Mouse (Mus musculus) forebrain, embryonic 15.5 days (tissue): ENCODE measurements at regions not wholly inside any gene's neighbourhood (a gene's known extent, or its start where the extent isn't known, plus 50 kb on each side); places are given as distances from the start of the nearest gene placed in this dataset.

Experiments used
- ATAC-seq: fragments of 200-750 bp; cut with Nextera tagmentation; replicated peaks from 2 replicates; pipeline ENCODE4 v1.8.0; 2017; ENCODE audit warnings: mild to moderate bottlenecking, moderate TSS enrichment, moderate library complexity
- H3K27ac ChIP-seq: fragments of 300-500 bp; sonication (generic); replicated peaks from 2 replicates; pipeline ENCODE4 v1.5.1; 2015; ENCODE audit warnings: mild to moderate bottlenecking, inconsistent platforms
- H3K27me3 ChIP-seq: fragments of 300-500 bp; sonication (generic); 2 replicates; pipeline ENCODE4 v1.6.1; 2015; ENCODE audit warnings: inconsistent platforms
- H3K36me3 ChIP-seq: fragments of 300-500 bp; sonication (generic); 2 replicates; pipeline ENCODE4 v1.6.1; 2015; ENCODE audit warnings: mild to moderate bottlenecking, inconsistent platforms
- H3K4me1 ChIP-seq: fragments of 300-500 bp; sonication (generic); 2 replicates; pipeline ENCODE4 v1.6.1; 2015; ENCODE audit warnings: inconsistent platforms
- H3K4me2 ChIP-seq: fragments of 300-500 bp; sonication (generic); replicated peaks from 2 replicates; pipeline ENCODE4 v1.6.1; 2015; ENCODE audit warnings: mild to moderate bottlenecking, inconsistent platforms
- H3K4me3 ChIP-seq: fragments of 300-500 bp; sonication (generic); 2 replicates; pipeline ENCODE4 v1.5.1; 2015; ENCODE audit warnings: mild to moderate bottlenecking, inconsistent platforms
- H3K9ac ChIP-seq: fragments of 300-500 bp; sonication (generic); replicated peaks from 2 replicates; pipeline ENCODE4 v1.6.1; 2015; ENCODE audit warnings: mild to moderate bottlenecking, inconsistent platforms
- H3K9me3 ChIP-seq: fragments of 300-500 bp; sonication (generic); 2 replicates; pipeline ENCODE4 v1.6.1; 2016; ENCODE audit warnings: inconsistent platforms
- WGBS: fragments of 180-500 bp; shearing (Covaris S2); methylation state at CpG from one replicate; pipeline ENCODE4 v1.1.7; 2015; ENCODE audit warnings: mixed read lengths; 5-methylcytosine and 5-hydroxymethylcytosine counted together

DNA sequence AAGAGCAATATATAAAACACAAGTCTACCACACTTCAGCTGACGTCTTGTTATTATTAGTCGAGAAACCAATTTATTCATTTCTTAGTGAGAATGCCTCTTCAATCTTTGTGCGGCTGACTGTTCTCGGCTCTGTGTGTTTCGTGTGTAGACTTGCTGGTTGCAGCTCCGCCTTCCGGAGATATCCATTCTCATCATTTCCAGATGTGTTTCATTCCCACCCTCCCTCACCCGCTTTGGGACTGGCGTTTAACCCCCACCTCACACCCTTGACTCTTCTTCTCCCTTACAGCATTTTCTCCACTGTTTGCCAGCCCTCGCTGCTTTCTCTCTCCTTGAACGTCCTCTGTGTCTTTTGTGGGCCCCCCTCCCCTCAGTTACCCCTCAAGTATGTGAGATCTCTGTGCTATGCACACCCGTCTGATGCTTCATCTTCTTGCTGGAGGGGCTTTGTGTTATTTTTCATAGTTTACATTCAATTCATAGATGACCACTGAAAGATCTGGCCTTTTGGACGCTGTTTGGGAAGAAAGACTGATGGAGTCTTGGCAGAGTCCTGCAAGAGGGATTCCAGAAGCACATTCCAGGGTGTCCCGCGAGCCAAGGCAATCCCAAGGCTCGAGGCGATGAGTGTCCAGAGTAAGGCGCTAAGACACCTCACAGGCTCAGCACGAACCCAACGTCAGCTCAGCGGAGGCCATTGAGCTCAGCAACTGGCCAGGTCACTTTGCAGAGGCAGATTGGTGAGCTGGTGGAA is 121.9 kb upstream of the Arglu1 start:
- no peak overlapping the region for H3K4me2 ChIP-seq
- 91% methylated on average over 21 of the region's 21 CpGs for WGBS
- no peak overlapping the region for H3K9ac ChIP-seq
- H3K27ac ChIP-seq: no peak overlapping the region
- no peaks in the 10 kb centered on the region for H3K9me3 ChIP-seq
- ATAC-seq: no peak
- no peaks in the 10 kb centered on the region for H3K4me1 ChIP-seq
- no peak overlapping the region for H3K4me3 ChIP-seq
- no peaks in the 10 kb centered on the region for H3K27me3 ChIP-seq
- H3K36me3 ChIP-seq: no peaks in the 10 kb centered on the region

DNA sequence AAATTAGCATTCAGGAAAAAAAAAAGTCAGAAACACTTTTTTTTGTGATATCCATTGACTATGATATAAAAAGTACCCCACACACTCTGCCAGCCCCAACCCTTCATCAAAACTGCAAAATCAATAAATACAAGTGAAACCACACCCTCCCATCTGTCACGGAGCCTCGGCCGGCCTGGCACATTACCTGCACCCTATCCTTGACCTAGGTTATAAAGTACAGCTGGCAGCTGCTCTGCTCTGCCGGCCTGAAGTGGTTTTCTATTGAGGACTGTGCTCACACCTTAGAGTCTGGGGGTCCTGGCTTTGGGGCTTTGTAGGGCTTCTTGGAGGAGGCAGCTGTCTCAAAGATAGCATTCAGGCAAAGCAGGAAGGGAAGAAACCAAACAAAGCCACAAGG is 120.6 kb upstream of the Arglu1 start:
- no peak overlapping the region for H3K27ac ChIP-seq
- WGBS: 62% methylated on average over 4 of the region's 4 CpGs
- no peak for ATAC-seq
- no peaks in the 10 kb centered on the region for H3K9me3 ChIP-seq
- H3K9ac ChIP-seq: no peak overlapping the region
- no peak overlapping the region for H3K4me2 ChIP-seq
- no peak overlapping the region for H3K4me3 ChIP-seq
- H3K27me3 ChIP-seq: no peaks in the 10 kb centered on the region
- H3K4me1 ChIP-seq: no peaks in the 10 kb centered on the region
- H3K36me3 ChIP-seq: no peaks in the 10 kb centered on the region

DNA sequence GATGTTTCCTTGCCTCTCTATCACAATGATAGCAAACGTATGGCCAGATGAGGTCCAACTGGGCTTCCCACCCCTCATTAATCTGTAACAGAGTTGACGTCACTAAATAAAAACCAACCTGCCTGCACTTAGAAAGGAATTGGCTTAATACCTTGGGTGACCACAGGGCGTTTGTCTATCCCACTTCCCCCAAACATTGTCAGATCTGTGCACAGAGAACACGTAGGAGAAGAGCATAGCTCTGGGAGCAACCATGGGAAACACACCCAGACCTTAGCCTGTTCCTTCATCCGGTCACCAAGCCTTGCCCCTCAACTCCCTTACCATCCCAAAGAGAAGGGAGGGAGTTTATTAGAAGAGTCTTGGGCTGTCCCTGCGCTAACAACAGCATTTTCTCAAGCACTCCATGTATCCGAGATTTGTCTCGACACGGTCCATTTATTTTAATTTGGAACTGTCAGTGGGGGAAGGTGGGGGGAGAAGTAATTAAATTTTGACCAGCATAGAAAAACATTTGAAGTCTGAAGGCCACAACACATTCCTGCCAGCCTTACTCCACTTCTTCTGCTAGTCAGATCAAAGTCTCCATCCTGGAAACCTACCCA is 119.6 kb upstream of the Arglu1 start:
- Histone ChIP-seq H3K9me3 (no peaks in the 10 kb centered on the region), H3K4me1 (no peaks in the 10 kb centered on the region), H3K9ac (no peak overlapping the region), H3K4me3 (no peak overlapping the region), H3K36me3 (no peaks in the 10 kb centered on the region), H3K4me2 (no peak overlapping the region), H3K27me3 (no peaks in the 10 kb centered on the region), H3K27ac (no peak overlapping the region)
- 64% methylated on average over 9 of the region's 9 CpGs for WGBS
- no peak for ATAC-seq

DNA sequence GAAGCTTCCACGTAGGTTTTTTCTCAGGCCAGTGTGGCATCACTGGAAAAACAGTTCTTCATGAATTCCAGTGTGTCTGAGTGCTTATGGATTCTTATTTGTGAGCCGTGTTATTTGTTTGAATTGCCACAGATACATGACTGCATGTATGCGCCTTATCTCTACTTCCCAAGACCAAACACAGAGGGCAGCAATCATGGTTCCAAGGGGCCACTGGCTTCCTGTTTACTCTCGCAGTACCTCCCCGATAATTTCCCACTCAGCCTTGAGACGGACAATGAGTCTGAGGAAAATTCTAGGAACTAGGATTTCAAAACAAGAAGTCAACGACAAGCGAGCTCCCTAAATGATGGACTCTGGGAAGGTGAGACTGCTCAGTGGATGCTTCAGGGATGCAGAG is 119.0 kb upstream of the Arglu1 start:
- no peaks in the 10 kb centered on the region for H3K27me3 ChIP-seq
- 93% methylated on average over 8 of the region's 8 CpGs for whole genome bisulfite sequencing
- no peak overlapping the region for H3K4me2 ChIP-seq
- H3K27ac ChIP-seq: no peak overlapping the region
- no peaks in the 10 kb centered on the region for H3K4me1 ChIP-seq
- H3K9me3 ChIP-seq: no peaks in the 10 kb centered on the region
- H3K4me3 ChIP-seq: no peak overlapping the region
- no peak overlapping the region for H3K9ac ChIP-seq
- no peak for ATAC-seq
- H3K36me3 ChIP-seq: no peaks in the 10 kb centered on the region

DNA sequence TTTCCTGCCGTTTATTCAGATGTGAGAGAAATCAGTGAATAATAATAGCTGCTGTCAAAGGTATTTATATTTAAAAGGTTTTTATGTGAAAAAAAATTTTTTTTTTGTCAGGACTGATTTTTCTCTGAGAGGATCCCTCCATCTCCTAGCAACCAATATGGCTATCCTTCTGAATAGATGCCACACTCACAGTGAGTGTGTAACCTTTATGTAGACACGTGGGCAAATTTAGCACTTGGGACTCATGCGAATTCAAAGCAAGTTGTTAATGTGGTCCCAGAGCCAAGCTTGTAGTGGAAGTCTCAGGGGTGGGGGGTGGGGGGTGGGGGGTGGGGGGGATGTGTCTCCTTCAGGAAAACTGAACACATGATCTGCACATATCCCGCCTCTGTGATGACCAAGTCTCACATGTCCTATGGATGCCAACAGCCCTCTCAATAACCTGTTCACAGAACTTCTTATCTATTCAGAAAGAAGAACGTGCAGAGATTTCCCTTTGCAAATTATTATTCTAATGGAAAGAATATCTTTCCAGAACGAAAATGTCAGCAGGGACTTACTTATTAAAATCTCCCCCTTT is 112.5 kb upstream of the Arglu1 start:
- ATAC-seq: peak; percentile 79
- H3K27me3 ChIP-seq: no peaks in the 10 kb centered on the region
- H3K9ac ChIP-seq: no peak overlapping the region
- WGBS: 52% methylated on average over 6 of the region's 6 CpGs
- no peaks in the 10 kb centered on the region for H3K9me3 ChIP-seq
- H3K36me3 ChIP-seq: no peaks in the 10 kb centered on the region
- no peak overlapping the region for H3K4me2 ChIP-seq
- peak overlapping the region; percentile 60; the same call in 1 of the 2 replicates for H3K27ac ChIP-seq
- H3K4me1 ChIP-seq: 0 out of 2 replicates have a peak, but pooled peaks cover 5% of the 10 kb centered on the region
- H3K4me3 ChIP-seq: no peak overlapping the region

DNA sequence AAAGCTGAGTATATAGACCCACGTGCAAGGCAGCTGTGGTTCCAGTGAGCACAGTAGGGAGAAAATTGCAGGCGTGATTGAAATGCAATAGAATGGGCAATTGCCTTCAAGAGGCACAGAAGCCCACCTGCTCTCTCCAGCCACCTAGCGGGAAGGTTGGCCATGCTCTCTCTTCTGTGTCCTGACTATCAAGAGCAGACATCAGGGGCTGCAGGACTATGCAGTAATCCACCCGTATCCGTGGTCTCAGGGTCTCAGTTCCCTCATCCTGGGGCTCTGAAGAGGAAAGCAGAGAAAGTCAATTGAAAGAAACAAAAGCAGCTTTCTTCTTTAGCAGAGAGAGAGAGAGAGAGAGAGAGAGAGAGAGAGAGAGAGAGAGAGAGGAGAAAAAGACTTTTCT is 112.0 kb upstream of the Arglu1 start:
- WGBS: 29% methylated on average over 5 of the region's 5 CpGs
- Histone ChIP-seq H3K36me3 (no peaks in the 10 kb centered on the region), H3K27ac (peak overlapping the region; percentile 71), H3K27me3 (no peaks in the 10 kb centered on the region), H3K4me2 (no peak overlapping the region), H3K4me1 (0 out of 2 replicates have a peak, but pooled peaks cover 5% of the 10 kb centered on the region), H3K9ac (no peak overlapping the region), H3K9me3 (no peaks in the 10 kb centered on the region), H3K4me3 (no peak overlapping the region)
- ATAC-seq: peak; percentile 56

DNA sequence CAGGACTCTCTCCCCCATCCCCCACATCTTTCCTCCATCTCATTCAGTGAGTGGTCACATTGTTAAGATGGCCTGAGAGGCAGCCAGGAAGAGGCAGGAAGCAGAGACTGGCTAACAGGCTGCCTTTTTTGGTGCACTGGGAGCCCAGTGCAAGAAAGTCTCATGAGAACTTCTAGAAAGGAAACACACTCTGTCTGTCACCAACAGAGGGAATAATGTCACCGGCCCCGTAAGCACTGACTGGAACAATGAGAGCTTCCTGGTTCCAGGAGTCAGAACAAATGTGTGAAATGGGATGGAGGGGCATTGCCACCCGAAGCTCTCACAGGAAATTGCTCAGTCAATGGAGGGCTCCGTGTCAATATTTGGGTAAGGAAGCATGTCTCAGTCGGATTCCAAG is 111.3 kb upstream of the Arglu1 start:
- Histone ChIP-seq H3K4me3 (no peak overlapping the region), H3K9me3 (no peaks in the 10 kb centered on the region), H3K9ac (no peak overlapping the region), H3K4me2 (no peak overlapping the region), H3K36me3 (no peaks in the 10 kb centered on the region), H3K27me3 (no peaks in the 10 kb centered on the region), H3K27ac (peak overlapping the region; percentile 71), H3K4me1 (peaks cover 5% of the 10 kb centered on the region; the same call in 1 of the 2 replicates)
- WGBS: 75% methylated on average over 5 of the region's 5 CpGs
- ATAC-seq: no peak

DNA sequence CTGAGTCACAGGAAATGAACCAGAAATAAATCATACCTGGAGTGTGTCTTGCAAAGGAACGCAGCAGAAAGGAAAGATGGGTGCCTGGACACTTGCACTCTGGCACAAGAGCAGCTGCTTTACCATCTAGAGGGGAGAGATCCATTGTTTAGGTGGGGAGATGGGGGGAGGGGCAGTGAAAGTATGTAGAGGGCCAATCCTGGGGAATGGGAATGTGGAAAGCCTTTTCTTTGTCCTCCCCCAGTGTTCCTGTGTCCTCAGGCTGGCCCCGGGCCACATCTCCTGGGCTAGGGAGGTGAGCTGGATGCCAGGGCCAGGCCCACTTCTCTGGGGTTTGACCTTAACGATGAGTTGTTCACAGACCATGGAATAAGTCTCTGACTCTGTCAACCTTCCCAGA is 107.2 kb upstream of the Arglu1 start:
- Histone ChIP-seq H3K4me2 (no peak overlapping the region), H3K27ac (no peak overlapping the region), H3K36me3 (no peaks in the 10 kb centered on the region), H3K27me3 (no peaks in the 10 kb centered on the region), H3K9ac (no peak overlapping the region), H3K9me3 (no peaks in the 10 kb centered on the region), H3K4me3 (no peak overlapping the region), H3K4me1 (peaks cover 5% of the 10 kb centered on the region; the same call in 1 of the 2 replicates)
- ATAC-seq: no peak
- WGBS: 52% methylated on average over 3 of the region's 3 CpGs

DNA sequence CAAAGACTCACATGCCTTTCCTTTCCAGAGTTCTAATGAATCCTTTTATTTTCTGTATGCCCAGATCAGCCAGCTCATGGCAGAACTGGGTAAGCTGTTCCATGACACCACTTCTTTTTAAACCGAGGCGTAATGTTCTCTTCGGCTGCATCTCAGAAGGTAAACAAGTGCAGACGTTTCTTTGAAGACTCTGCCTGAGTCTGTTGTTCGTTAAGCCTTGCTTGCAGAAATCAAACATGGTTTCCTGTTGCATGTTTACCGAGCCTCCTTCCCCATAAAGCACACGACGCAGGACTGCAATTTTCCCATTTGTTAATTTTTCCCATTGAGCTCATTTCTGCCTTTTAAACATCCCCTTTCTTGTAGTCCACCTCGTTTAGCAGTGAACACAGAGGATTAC is 106.6 kb upstream of the Arglu1 start:
- Histone ChIP-seq H3K27me3 (no peaks in the 10 kb centered on the region), H3K27ac (no peak overlapping the region), H3K9ac (no peak overlapping the region), H3K36me3 (no peaks in the 10 kb centered on the region), H3K9me3 (no peaks in the 10 kb centered on the region), H3K4me3 (no peak overlapping the region), H3K4me2 (no peak overlapping the region), H3K4me1 (peaks cover under 1% of the 10 kb centered on the region; the same call in 1 of the 2 replicates)
- ATAC-seq: no peak
- WGBS: 39% methylated on average over 9 of the region's 9 CpGs

DNA sequence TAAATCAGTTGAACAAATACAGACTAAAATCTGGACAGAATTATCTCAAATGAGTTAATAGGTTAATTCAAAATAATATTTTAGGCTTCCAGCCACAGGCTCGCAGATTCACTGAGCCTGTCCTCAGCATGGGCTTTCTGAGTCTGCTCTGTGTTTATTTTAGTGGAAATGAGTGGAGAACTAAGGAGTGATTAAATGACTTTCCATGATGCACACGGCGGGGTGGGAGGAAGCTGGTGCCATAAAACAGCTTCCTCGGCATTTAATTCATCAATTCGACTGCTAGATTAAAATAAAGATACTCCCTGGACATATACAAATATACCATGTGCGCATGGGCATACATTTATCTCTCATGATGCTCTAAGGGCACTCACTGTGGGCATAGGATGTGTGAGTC is 104.4 kb upstream of the Arglu1 start:
- Histone ChIP-seq H3K4me3 (no peak overlapping the region), H3K4me1 (no peaks in the 10 kb centered on the region; the same call in 1 of the 2 replicates), H3K9ac (no peak overlapping the region), H3K27me3 (no peaks in the 10 kb centered on the region), H3K9me3 (no peaks in the 10 kb centered on the region), H3K4me2 (no peak overlapping the region), H3K27ac (no peak overlapping the region), H3K36me3 (no peaks in the 10 kb centered on the region)
- WGBS: 83% methylated on average over 6 of the region's 6 CpGs
- no peak for ATAC-seq

DNA sequence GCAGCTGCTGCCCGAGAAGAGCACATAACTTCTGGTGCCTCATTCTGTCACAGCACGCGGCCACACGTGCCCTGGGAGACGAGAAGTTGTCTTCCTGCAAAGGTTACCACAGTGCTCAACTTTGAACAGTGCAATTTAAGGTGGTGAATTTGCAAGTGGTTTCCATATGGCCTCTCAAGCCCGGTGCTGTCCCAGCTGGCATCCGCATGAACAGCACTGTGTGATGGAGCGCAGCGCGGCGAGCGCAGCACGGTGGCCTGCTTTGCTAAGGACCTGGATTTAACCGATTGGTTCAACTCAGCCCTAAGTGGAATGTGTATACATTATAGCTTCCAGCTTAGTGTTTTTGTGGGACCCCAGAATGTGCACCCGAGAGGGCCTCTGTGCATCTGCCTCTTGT is 89.6 kb upstream of the Arglu1 start:
- H3K9me3 ChIP-seq: no peaks in the 10 kb centered on the region
- no peaks in the 10 kb centered on the region for H3K36me3 ChIP-seq
- no peak overlapping the region for H3K9ac ChIP-seq
- no peak overlapping the region for H3K4me3 ChIP-seq
- no peaks in the 10 kb centered on the region for H3K27me3 ChIP-seq
- WGBS: 62% methylated on average over 15 of the region's 15 CpGs
- 0 out of 2 replicates have a peak, but pooled peaks have one; percentile 48 for ATAC-seq
- H3K4me2 ChIP-seq: no peak overlapping the region
- no peak overlapping the region for H3K27ac ChIP-seq
- no peaks in the 10 kb centered on the region for H3K4me1 ChIP-seq

DNA sequence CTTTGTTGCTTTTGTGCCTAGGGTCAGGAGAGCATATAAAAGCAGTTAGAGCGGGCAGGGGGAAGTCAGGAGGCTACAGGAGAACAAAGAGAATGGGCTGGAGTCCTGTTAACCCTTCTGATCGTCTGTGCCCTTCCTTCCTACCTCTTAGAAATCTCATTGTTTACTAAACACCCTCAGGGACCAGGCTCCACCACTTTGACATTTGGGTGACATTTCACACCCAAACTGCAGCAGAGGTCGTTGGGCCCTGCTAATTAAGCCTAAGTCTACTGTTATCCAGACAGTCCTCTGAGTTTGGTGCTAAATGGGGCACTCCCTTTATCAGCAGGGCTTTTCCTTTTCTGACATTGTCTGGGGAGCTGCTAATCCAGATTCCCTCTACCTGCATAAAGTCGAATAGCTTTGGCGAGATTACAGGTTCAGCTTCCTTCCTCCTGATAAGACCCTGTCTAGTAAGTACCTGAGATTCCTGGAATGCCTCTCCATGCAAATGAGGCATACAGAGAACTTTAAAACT is 84.2 kb upstream of the Arglu1 start:
- H3K27me3 ChIP-seq: no peaks in the 10 kb centered on the region
- no peaks in the 10 kb centered on the region for H3K9me3 ChIP-seq
- no peak overlapping the region for H3K4me2 ChIP-seq
- no peaks in the 10 kb centered on the region for H3K4me1 ChIP-seq
- no peak overlapping the region for H3K4me3 ChIP-seq
- H3K27ac ChIP-seq: no peak overlapping the region
- WGBS: 12% methylated on average over 5 of the region's 5 CpGs
- H3K36me3 ChIP-seq: no peaks in the 10 kb centered on the region
- no peak overlapping the region for H3K9ac ChIP-seq
- no peak for ATAC-seq
